Mouse (Mus musculus): ENCODE measurements around the gene Dusp16. TPM values are rescaled to one million over a fixed set of nuclear protein-coding genes. Genes with fewer than 3 reads are reported as not detected.

Gene Dusp16
- polyA plus RNA-seq, 1 experiment = 3.3 TPM

DNA sequence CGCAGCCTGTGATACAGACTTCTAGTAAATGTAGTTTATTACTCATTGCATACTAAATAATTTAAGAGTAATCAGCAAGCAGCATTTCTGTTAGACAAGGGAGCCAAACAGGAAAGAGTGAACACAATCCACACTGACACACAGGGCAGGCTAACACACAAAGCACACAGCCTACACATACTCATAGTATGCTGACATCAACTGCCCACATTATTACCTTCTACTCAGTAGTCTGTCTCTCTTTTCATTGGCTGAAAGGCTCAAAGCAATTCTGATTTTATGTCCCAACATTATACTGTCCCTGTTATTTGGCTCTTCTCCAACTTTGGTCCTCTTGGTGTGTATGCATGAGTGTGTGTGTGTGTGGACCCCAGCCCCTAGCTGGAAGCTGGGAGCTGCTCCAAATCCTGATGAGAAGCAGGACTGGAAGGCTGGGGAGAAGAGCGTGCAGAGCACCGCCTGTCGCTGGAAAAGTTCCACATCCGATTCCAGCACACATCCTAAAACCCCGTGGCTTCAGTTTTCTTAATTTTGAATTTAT, 70.6 kb downstream of the Dusp16 start:
- H3K36me3 ChIP-seq (ENCODE audit: control insufficient read depth, insufficient read depth) = peaks cover 17% of the 10 kb centered on the region

DNA sequence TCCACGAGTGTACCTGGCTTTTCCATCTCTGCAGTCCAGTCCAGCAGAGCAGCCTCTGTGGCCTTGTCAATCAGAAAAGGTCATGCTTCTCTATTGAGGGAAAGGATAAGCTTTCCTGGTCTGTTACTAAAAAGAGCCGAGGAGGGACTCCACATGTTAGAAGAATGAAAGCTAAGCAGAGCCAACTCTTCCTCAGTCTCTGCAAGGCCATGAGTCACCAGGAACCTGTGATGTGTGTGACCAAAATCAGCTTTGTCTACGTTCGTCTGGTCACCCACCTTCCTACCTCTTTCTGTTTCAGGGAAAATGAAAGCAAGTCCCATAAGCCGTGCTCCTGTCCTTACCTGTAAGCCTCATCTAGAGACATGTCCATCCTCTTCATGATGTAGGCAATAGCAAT, 72.3 kb downstream of the Dusp16 start:
- Histone ChIP-seq H3K36me3 (ENCODE audit: control insufficient read depth, insufficient read depth) (peaks cover 10% of the 10 kb centered on the region), H3K79me3 (ENCODE audit: low read depth) (no peaks in the 10 kb centered on the region), H3K27me3 (ENCODE audit: control insufficient read depth, insufficient read depth, insufficient read length) (no peaks in the 10 kb centered on the region), H3K4me3 (ENCODE audit: insufficient read depth, poor library complexity, severe bottlenecking) (no peak overlapping the region), H3K79me2 (ENCODE audit: control insufficient read depth, insufficient read depth) (no peaks in the 10 kb centered on the region), H3ac (ENCODE audit: control insufficient read depth, insufficient read length, low read depth) (no peak overlapping the region)
- TF ChIP-seq USF1 (IDR thresholded peaks at IDR 0.05; ENCODE audit: low read depth) = no peak
- no peak for TF ChIP-seq CTCF (IDR thresholded peaks at IDR 0.05; ENCODE audit: control insufficient read depth, insufficient read depth, insufficient read length)
- TF ChIP-seq CEBPB (IDR thresholded peaks at IDR 0.05; ENCODE audit: low read depth) = no peak
- no peak for TF ChIP-seq MAX (IDR thresholded peaks at IDR 0.05)
- no peak for TF ChIP-seq MYOD1 (IDR thresholded peaks at IDR 0.05; ENCODE audit: control insufficient read depth, insufficient read length, low read depth)

More for the DNA sequence above, 70.6 kb downstream of the Dusp16 start:
- no peaks in the 10 kb centered on the region for H3K79me3 ChIP-seq (ENCODE audit: low read depth)
- no peak for TF ChIP-seq CTCF (IDR thresholded peaks at IDR 0.05; ENCODE audit: control insufficient read depth, insufficient read depth, insufficient read length)
- TF ChIP-seq CEBPB (IDR thresholded peaks at IDR 0.05; ENCODE audit: low read depth) = no peak
- no peak for TF ChIP-seq MAX (IDR thresholded peaks at IDR 0.05)
- no peak for TF ChIP-seq USF1 (IDR thresholded peaks at IDR 0.05; ENCODE audit: low read depth)
- TF ChIP-seq MYOD1 (IDR thresholded peaks at IDR 0.05; ENCODE audit: control insufficient read depth, insufficient read length, low read depth) = no peak
- no peak for TF ChIP-seq MYOG (IDR thresholded peaks at IDR 0.05; ENCODE audit: control insufficient read depth, extremely low read depth, insufficient read length)
- no peak for TF ChIP-seq FOSL1 (IDR thresholded peaks at IDR 0.05; ENCODE audit: insufficient read depth, low read length, poor library complexity, severe bottlenecking)
- no peaks in the 10 kb centered on the region for H3K79me2 ChIP-seq (ENCODE audit: control insufficient read depth, insufficient read depth)
- H3ac ChIP-seq (ENCODE audit: control insufficient read depth, insufficient read length, low read depth) = no peak overlapping the region
- H3K4me3 ChIP-seq (ENCODE audit: insufficient read depth, poor library complexity, severe bottlenecking) = no peak overlapping the region
- H3K27me3 ChIP-seq (ENCODE audit: control insufficient read depth, insufficient read depth, insufficient read length) = no peaks in the 10 kb centered on the region

DNA sequence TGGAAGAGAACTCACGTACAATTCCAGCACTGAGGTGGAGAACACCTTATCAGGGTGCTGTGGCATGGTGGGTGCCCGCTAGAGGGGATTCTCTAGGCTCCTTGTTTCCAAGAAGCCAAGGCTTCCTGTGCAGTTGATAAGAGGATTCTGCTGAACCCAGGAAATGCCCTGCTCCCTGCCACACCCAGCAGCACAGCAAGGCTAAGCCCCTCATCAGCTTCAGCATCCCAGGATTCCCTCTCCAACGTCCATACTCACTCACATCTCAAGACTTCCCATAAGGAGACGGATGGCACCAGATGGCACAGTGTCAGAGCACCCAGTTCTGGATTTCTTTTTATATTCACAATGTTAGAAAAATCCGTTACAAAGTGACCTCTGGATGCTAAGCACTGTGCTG, 73.3 kb downstream of the Dusp16 start:
- Histone ChIP-seq H3K4me3 (ENCODE audit: insufficient read depth, poor library complexity, severe bottlenecking) (no peak overlapping the region), H3K27me3 (ENCODE audit: control insufficient read depth, insufficient read depth, insufficient read length) (no peaks in the 10 kb centered on the region), H3K79me2 (ENCODE audit: control insufficient read depth, insufficient read depth) (no peaks in the 10 kb centered on the region), H3K79me3 (ENCODE audit: low read depth) (no peaks in the 10 kb centered on the region), H3ac (ENCODE audit: control insufficient read depth, insufficient read length, low read depth) (no peak overlapping the region), H3K36me3 (ENCODE audit: control insufficient read depth, insufficient read depth) (peaks cover 7% of the 10 kb centered on the region)
- TF ChIP-seq FOSL1 (IDR thresholded peaks at IDR 0.05; ENCODE audit: insufficient read depth, low read length, poor library complexity, severe bottlenecking) = no peak
- TF ChIP-seq MYOG (IDR thresholded peaks at IDR 0.05; ENCODE audit: control insufficient read depth, extremely low read depth, insufficient read length) = no peak
- no peak for TF ChIP-seq USF1 (IDR thresholded peaks at IDR 0.05; ENCODE audit: low read depth)

DNA sequence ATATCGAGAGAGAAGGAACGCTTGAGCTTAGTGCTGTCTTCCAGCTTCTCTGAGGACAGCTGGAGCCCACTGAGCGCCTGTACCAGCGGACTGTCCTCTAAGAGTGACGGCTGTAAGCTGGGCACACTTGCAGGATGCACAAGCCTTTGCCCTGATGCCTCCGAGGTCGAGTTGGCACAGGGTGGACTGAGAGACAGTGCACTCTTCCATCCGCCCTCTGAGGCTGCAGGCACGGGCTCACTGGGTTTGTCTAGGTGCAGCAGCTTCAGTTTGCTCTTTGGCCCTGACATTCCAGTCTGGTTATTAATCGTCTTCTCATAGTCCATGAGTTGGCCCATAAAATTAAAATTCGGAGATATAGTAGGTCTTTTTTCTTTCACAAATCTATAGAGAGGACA, 73.8 kb downstream of the Dusp16 start:
- peaks cover 7% of the 10 kb centered on the region for H3K36me3 ChIP-seq (ENCODE audit: control insufficient read depth, insufficient read depth)
- no peak for TF ChIP-seq USF1 (IDR thresholded peaks at IDR 0.05; ENCODE audit: low read depth)
- TF ChIP-seq MYOG (IDR thresholded peaks at IDR 0.05; ENCODE audit: control insufficient read depth, extremely low read depth, insufficient read length) = no peak
- no peak for TF ChIP-seq FOSL1 (IDR thresholded peaks at IDR 0.05; ENCODE audit: insufficient read depth, low read length, poor library complexity, severe bottlenecking)
- TF ChIP-seq CTCF (IDR thresholded peaks at IDR 0.05; ENCODE audit: control insufficient read depth, insufficient read depth, insufficient read length) = no peak
- no peak for TF ChIP-seq MYOD1 (IDR thresholded peaks at IDR 0.05; ENCODE audit: control insufficient read depth, insufficient read length, low read depth)
- no peak for TF ChIP-seq CEBPB (IDR thresholded peaks at IDR 0.05; ENCODE audit: low read depth)
- no peak for TF ChIP-seq MAX (IDR thresholded peaks at IDR 0.05)
- H3ac ChIP-seq (ENCODE audit: control insufficient read depth, insufficient read length, low read depth) = no peak overlapping the region
- H3K79me3 ChIP-seq (ENCODE audit: low read depth) = no peaks in the 10 kb centered on the region
- H3K79me2 ChIP-seq (ENCODE audit: control insufficient read depth, insufficient read depth) = no peaks in the 10 kb centered on the region
- no peak overlapping the region for H3K4me3 ChIP-seq (ENCODE audit: insufficient read depth, poor library complexity, severe bottlenecking)
- no peaks in the 10 kb centered on the region for H3K27me3 ChIP-seq (ENCODE audit: control insufficient read depth, insufficient read depth, insufficient read length)

DNA sequence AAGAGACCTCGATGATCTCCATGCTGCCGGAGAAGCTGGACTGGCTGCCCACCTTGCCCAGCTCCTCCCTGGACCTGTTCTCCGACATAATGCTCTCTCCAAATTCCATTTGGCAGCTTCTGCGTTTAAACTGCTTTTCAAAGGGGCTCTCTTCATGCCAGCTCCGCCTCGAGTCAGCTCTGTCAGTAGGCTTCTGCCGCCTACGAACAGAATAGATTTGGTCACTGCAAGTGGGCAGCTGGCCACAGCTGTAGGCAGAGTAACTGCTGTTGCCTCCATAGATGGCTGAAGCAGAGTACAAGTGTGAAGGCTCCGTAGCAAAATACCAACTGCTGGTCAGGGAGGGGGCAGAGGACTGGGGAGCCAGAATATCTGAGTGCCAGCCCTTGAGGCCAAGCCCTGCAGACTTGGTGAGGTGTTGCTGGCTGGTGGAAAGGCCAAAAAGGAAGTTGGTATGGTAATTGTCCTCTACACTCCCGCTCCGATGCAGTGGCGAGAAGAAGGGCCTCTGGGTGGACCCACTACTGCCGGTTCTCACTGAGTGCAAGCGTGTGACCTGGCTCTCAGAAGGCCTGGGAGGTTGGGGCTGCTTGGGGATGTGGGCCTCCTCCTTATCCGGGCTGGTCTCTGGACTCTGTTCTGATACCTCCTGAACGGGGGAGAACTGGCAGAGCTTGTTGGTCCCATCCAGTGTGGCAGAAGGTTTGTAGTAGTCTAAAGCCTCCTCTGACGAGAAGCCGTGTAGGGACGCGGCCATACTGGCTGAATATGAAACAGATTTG, 74.3 kb downstream of the Dusp16 start:
- TF ChIP-seq MAX (IDR thresholded peaks at IDR 0.05) = no peak
- TF ChIP-seq FOSL1 (IDR thresholded peaks at IDR 0.05; ENCODE audit: insufficient read depth, low read length, poor library complexity, severe bottlenecking) = no peak
- TF ChIP-seq MYOD1 (IDR thresholded peaks at IDR 0.05; ENCODE audit: control insufficient read depth, insufficient read length, low read depth) = no peak
- TF ChIP-seq CEBPB (IDR thresholded peaks at IDR 0.05; ENCODE audit: low read depth) = no peak
- TF ChIP-seq USF1 (IDR thresholded peaks at IDR 0.05; ENCODE audit: low read depth) = no peak
- Histone ChIP-seq H3K79me3 (ENCODE audit: low read depth) (no peaks in the 10 kb centered on the region), H3K79me2 (ENCODE audit: control insufficient read depth, insufficient read depth) (no peaks in the 10 kb centered on the region), H3K27me3 (ENCODE audit: control insufficient read depth, insufficient read depth, insufficient read length) (no peaks in the 10 kb centered on the region), H3K4me3 (ENCODE audit: insufficient read depth, poor library complexity, severe bottlenecking) (no peak overlapping the region), H3K36me3 (ENCODE audit: control insufficient read depth, insufficient read depth) (peaks cover 7% of the 10 kb centered on the region), H3ac (ENCODE audit: control insufficient read depth, insufficient read length, low read depth) (no peak overlapping the region)

DNA sequence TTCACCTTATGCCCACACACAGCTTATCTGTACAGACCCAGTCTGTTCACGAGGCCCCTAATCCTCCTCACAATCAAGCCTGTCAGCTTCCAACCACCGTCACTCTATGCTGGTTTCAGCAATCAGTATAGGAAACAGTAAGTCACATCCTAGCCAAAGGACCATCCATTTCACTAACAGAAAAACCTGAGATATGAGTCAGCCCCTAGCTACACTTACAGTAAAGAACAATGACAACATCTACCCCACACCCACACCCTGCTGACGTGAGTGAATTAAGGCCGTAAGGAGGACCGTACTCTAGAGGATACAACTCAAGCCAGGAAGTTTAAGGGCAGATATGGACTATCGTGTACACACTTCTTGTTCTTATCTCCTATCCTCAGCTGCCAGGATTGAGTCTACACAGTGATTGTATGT, 76.2 kb downstream of the Dusp16 start:
- Histone ChIP-seq H3ac (ENCODE audit: control insufficient read depth, insufficient read length, low read depth) (no peak overlapping the region), H3K36me3 (ENCODE audit: control insufficient read depth, insufficient read depth) (peaks cover 7% of the 10 kb centered on the region), H3K79me2 (ENCODE audit: control insufficient read depth, insufficient read depth) (no peaks in the 10 kb centered on the region), H3K79me3 (ENCODE audit: low read depth) (no peaks in the 10 kb centered on the region), H3K4me3 (ENCODE audit: insufficient read depth, poor library complexity, severe bottlenecking) (no peak overlapping the region), H3K27me3 (ENCODE audit: control insufficient read depth, insufficient read depth, insufficient read length) (no peaks in the 10 kb centered on the region)
- TF ChIP-seq MAX (IDR thresholded peaks at IDR 0.05) = no peak
- TF ChIP-seq MYOG (IDR thresholded peaks at IDR 0.05; ENCODE audit: control insufficient read depth, extremely low read depth, insufficient read length) = no peak
- TF ChIP-seq USF1 (IDR thresholded peaks at IDR 0.05; ENCODE audit: low read depth) = no peak
- no peak for TF ChIP-seq CEBPB (IDR thresholded peaks at IDR 0.05; ENCODE audit: low read depth)
- no peak for TF ChIP-seq FOSL1 (IDR thresholded peaks at IDR 0.05; ENCODE audit: insufficient read depth, low read length, poor library complexity, severe bottlenecking)
- TF ChIP-seq MYOD1 (IDR thresholded peaks at IDR 0.05; ENCODE audit: control insufficient read depth, insufficient read length, low read depth) = no peak
- no peak for TF ChIP-seq CTCF (IDR thresholded peaks at IDR 0.05; ENCODE audit: control insufficient read depth, insufficient read depth, insufficient read length)

Data from C2C12 (cell line).